Mouse (Mus musculus) embryonic facial prominence, embryonic 14.5 days (tissue): ENCODE measurements at regions not wholly inside any gene's neighbourhood (a gene's known extent, or its start where the extent isn't known, plus 50 kb on each side); places are given as distances from the start of the nearest gene placed in this dataset.

Experiments
- ATAC-seq: fragments of 200-750 bp; cut with Nextera tagmentation; 2 replicates; pipeline ENCODE4 v1.8.0; 2017; ENCODE audit warnings: low read depth, moderate number of reproducible peaks, moderate TSS enrichment
- DNase-seq: peaks from one replicate; pipeline ENCODE4 v3.0.0-alpha.2; 2015; ENCODE audit warnings: low spot score
- H3K27ac ChIP-seq: fragments of 300-500 bp; sonication (generic); replicated peaks from 2 replicates; pipeline ENCODE4 v1.5.1; 2014; ENCODE audit warnings: low read depth, mild to moderate bottlenecking, low read length, moderate library complexity
- H3K27me3 ChIP-seq: fragments of 300-500 bp; sonication (generic); replicated peaks from 2 replicates; pipeline ENCODE4 v1.6.1; 2014; ENCODE audit warnings: low read length; ENCODE audit not compliant: control insufficient read depth, insufficient read depth
- H3K36me3 ChIP-seq: fragments of 300-500 bp; sonication (generic); 2 replicates; pipeline ENCODE4 v1.6.1; 2014; ENCODE audit warnings: low read length, mixed read lengths; ENCODE audit not compliant: control insufficient read depth, insufficient read depth
- H3K4me1 ChIP-seq: fragments of 300-500 bp; sonication (generic); 2 replicates; pipeline ENCODE4 v1.6.1; 2014; ENCODE audit warnings: antibody characterized with exemption, low read length; ENCODE audit not compliant: control insufficient read depth, insufficient read depth
- H3K4me2 ChIP-seq: fragments of 300-500 bp; sonication (generic); 2 replicates; pipeline ENCODE4 v1.6.1; 2014; ENCODE audit warnings: low read depth, mild to moderate bottlenecking, low read length, moderate library complexity, mixed read lengths
- H3K4me3 ChIP-seq: fragments of 300-500 bp; sonication (generic); 2 replicates; pipeline ENCODE4 v1.5.1; 2014; ENCODE audit warnings: low read depth, mild to moderate bottlenecking, low read length
- H3K9ac ChIP-seq: fragments of 300-500 bp; sonication (generic); 2 replicates; pipeline ENCODE4 v1.6.1; 2014; ENCODE audit warnings: low read depth, mild to moderate bottlenecking, low read length, moderate library complexity, mixed read lengths
- H3K9me3 ChIP-seq: fragments of 300-500 bp; sonication (generic); 2 replicates; pipeline ENCODE4 v1.6.1; 2016; ENCODE audit warnings: low read length; ENCODE audit not compliant: control insufficient read depth
- WGBS: fragments of 180-500 bp; shearing (Covaris S2); extraction: QIAGEN DNeasy Blood & Tissue Kit; methylation state at CpG from one replicate; pipeline ENCODE4 v1.1.7; 2014; 5-methylcytosine and 5-hydroxymethylcytosine counted together

- Histone ChIP-seq H3K4me2 (no peak overlapping the region), H3K27ac (no peak overlapping the region), H3K9ac (no peak overlapping the region), H3K27me3 (no peaks in the 10 kb centered on the region), H3K9me3 (no peaks in the 10 kb centered on the region), H3K4me1 (no peaks in the 10 kb centered on the region), H3K4me3 (no peak overlapping the region), H3K36me3 (no peaks in the 10 kb centered on the region)
- ATAC-seq (no peak), DNase-seq (no peak)
- 62% methylated on average over 6 of the region's 6 CpGs for WGBS
Measured at GRCm38 (mm10) chr5:18436099-18436748, 76.1 kb upstream of the Gnai1 start.

GRCm38 (mm10) chr5:18434245-18434644 is 74.1 kb upstream of the Gnai1 start:
- H3K27me3 ChIP-seq = no peaks in the 10 kb centered on the region
- no peaks in the 10 kb centered on the region for H3K36me3 ChIP-seq
- WGBS = 77% methylated on average over 2 of the region's 2 CpGs
- H3K4me1 ChIP-seq = no peaks in the 10 kb centered on the region
- no peak overlapping the region for H3K4me2 ChIP-seq
- H3K4me3 ChIP-seq = no peak overlapping the region
- ATAC-seq (no peak), DNase-seq (no peak)
- no peak overlapping the region for H3K9ac ChIP-seq
- no peaks in the 10 kb centered on the region for H3K9me3 ChIP-seq
- H3K27ac ChIP-seq = no peak overlapping the region

- Histone ChIP-seq H3K36me3 (no peaks in the 10 kb centered on the region), H3K27ac (no peak overlapping the region), H3K27me3 (no peaks in the 10 kb centered on the region), H3K4me2 (no peak overlapping the region), H3K4me1 (no peaks in the 10 kb centered on the region), H3K9me3 (no peaks in the 10 kb centered on the region), H3K9ac (no peak overlapping the region), H3K4me3 (no peak overlapping the region)
- no peak for ATAC-seq
- WGBS = 60% methylated on average over 7 of the region's 7 CpGs
- DNase-seq = no peak
Measured at GRCm38 (mm10) chr5:18433287-18433686, 73.1 kb upstream of the Gnai1 start.

- H3K27me3 ChIP-seq = no peaks in the 10 kb centered on the region
- no peaks in the 10 kb centered on the region for H3K9me3 ChIP-seq
- H3K4me3 ChIP-seq = no peak overlapping the region
- no peaks in the 10 kb centered on the region for H3K36me3 ChIP-seq
- no peak overlapping the region for H3K9ac ChIP-seq
- no peak for ATAC-seq
- WGBS = 53% methylated on average over 4 of the region's 4 CpGs
- H3K27ac ChIP-seq = no peak overlapping the region
- no peak overlapping the region for H3K4me2 ChIP-seq
- DNase-seq = no peak
- no peaks in the 10 kb centered on the region for H3K4me1 ChIP-seq
Measured at GRCm38 (mm10) chr5:18425098-18425497, 64.9 kb upstream of the Gnai1 start.

GRCm38 (mm10) chr5:18414892-18415291 is 54.7 kb upstream of the Gnai1 start:
- 46% methylated on average over 3 of the region's 3 CpGs for WGBS
- Histone ChIP-seq H3K4me2 (no peak overlapping the region), H3K9ac (no peak overlapping the region), H3K4me1 (no peaks in the 10 kb centered on the region), H3K27me3 (no peaks in the 10 kb centered on the region), H3K4me3 (no peak overlapping the region), H3K9me3 (no peaks in the 10 kb centered on the region), H3K27ac (no peak overlapping the region), H3K36me3 (no peaks in the 10 kb centered on the region)
- ATAC-seq (no peak), DNase-seq (no peak)
